Mouse (Mus musculus) ES-E14 (cell line): Measurements from ENCODE around the gene Prkcb. TPM values are rescaled to one million over a fixed set of nuclear protein-coding genes. Genes with fewer than 3 reads are reported as not detected.

Experiments
- DNase-seq: peaks from one replicate; pipeline ENCODE4 v3.0.0-alpha.2; 2013; ENCODE audit warnings: low read depth, low spot score
- H3K27ac ChIP-seq: 2 replicates; pipeline ENCODE4 v1.5.1; 2012; ENCODE audit warnings: low read depth, mild to moderate bottlenecking, low read length, moderate library complexity, mixed read lengths; ENCODE audit not compliant: poor library complexity, insufficient read depth, severe bottlenecking
- H3K36me3 ChIP-seq: 2 replicates; pipeline ENCODE4 v1.6.1; 2012; ENCODE audit warnings: mild to moderate bottlenecking, low read length, moderate library complexity, mixed read lengths; ENCODE audit not compliant: control insufficient read depth, poor library complexity, insufficient read depth, severe bottlenecking
- H3K4me1 ChIP-seq, 2 experiments: fragments of 150-350 bp in 1 of 2; sonication (generic) in 1 of 2; 2 replicates each; pipeline ENCODE4 v1.6.1; 2012; ENCODE audit warnings: low read length in 2 of 2, mild to moderate bottlenecking in 1 of 2, mixed read lengths in 1 of 2; ENCODE audit not compliant: control insufficient read depth in 2 of 2, insufficient read depth in 2 of 2, poor library complexity in 1 of 2
- H3K4me3 ChIP-seq, 2 experiments: fragments of 150-350 bp in 1 of 2; sonication (generic) in 1 of 2; 2 replicates each; pipeline ENCODE4 v1.5.1; 2012; ENCODE audit warnings: low read length in 2 of 2, low read depth in 1 of 2, mild to moderate bottlenecking in 1 of 2, mixed read lengths in 1 of 2; ENCODE audit not compliant: insufficient read depth in 1 of 2, poor library complexity in 1 of 2, severe bottlenecking in 1 of 2
- H3K9ac ChIP-seq: 2 replicates; pipeline ENCODE4 v1.6.1; 2012; ENCODE audit warnings: low read depth, mild to moderate bottlenecking, low read length, mixed read lengths; ENCODE audit not compliant: poor library complexity, insufficient read depth, severe bottlenecking
- H3K9me3 ChIP-seq: fragments of 150-350 bp; sonication (generic); 2 replicates; pipeline ENCODE4 v1.6.1; 2012; ENCODE audit warnings: low read depth, mild to moderate bottlenecking, low read length; ENCODE audit not compliant: control insufficient read depth, insufficient read depth
- CHD2 ChIP-seq: IDR thresholded peaks from 2 replicates; pipeline ENCODE4 v1.6.1; 2014; ENCODE audit warnings: mild to moderate bottlenecking, low read depth, low read length, inconsistent platforms
- HCFC1 ChIP-seq: IDR thresholded peaks from 2 replicates; pipeline ENCODE4 v1.6.1; 2012; ENCODE audit warnings: low read length, inconsistent platforms, borderline replicate concordance; ENCODE audit not compliant: insufficient read depth
- MAFK ChIP-seq: IDR thresholded peaks from 2 replicates; pipeline ENCODE4 v1.6.1; 2014; ENCODE audit warnings: mild to moderate bottlenecking, low read depth, low read length, inconsistent platforms; ENCODE audit not compliant: insufficient read depth
- ZC3H11A ChIP-seq: IDR thresholded peaks from 2 replicates; pipeline ENCODE4 v1.6.1; 2012; ENCODE audit warnings: low read depth, mild to moderate bottlenecking, inconsistent platforms, low read length, borderline replicate concordance
- ZNF384 ChIP-seq: IDR thresholded peaks from 2 replicates; pipeline ENCODE4 v1.6.1; 2012; ENCODE audit warnings: low read depth, low read length, inconsistent platforms
- in situ Hi-C, 2 experiments: fragments of 600-800 bp; cut with MboI; formaldehyde crosslinking; loops; one replicate each; pipeline ENCODE4 v1.15.1; 2025; ENCODE audit warnings: low sequenced_read_pairs in 2 of 2, inconsistent platforms in 1 of 2; ENCODE audit not compliant: unreplicated experiment in 2 of 2
- total RNA-seq: library from RNA; depleted of rRNA; stranded (reverse); fragments of 300-350 nt; gene quantifications from 2 replicates; pipeline ENCODE4 v1.2.3, GENCODE M21; 2012

Gene Prkcb
- total RNA-seq, 1 experiment, result 6.1 TPM

GRCm38 (mm10) chr7:122310726-122311018 is 22.1 kb downstream of the Prkcb start:
- DNase-seq, result no peak
- no peaks in the 10 kb centered on the region for H3K4me1 ChIP-seq
- H3K36me3 ChIP-seq, result no peaks in the 10 kb centered on the region
- no peak for TF ChIP-seq ZNF384
- no peak for TF ChIP-seq CHD2
- no peak for TF ChIP-seq ZC3H11A
- TF ChIP-seq MAFK, result no peak
- TF ChIP-seq HCFC1, result no peak
- in situ Hi-C loops, result no loop called here
- H3K9ac ChIP-seq, result no peak overlapping the region
- no peaks in the 10 kb centered on the region for H3K9me3 ChIP-seq
- no peak overlapping the region for H3K27ac ChIP-seq
- H3K4me3 ChIP-seq, result no peak overlapping the region

- Histone ChIP-seq H3K9me3 (no peaks in the 10 kb centered on the region), H3K36me3 (no peaks in the 10 kb centered on the region), H3K27ac (no peak overlapping the region), H3K9ac (no peak overlapping the region), H3K4me1 (no peaks in the 10 kb centered on the region), H3K4me3 (no peak overlapping the region)
- in situ Hi-C loops, result no loop called here
- no peak for DNase-seq
- TF ChIP-seq CHD2 (no peak), MAFK (no peak), ZNF384 (no peak), ZC3H11A (no peak), HCFC1 (no peak)
These were observed 25.3 kb downstream of the Prkcb start for GRCm38 (mm10) chr7:122313690-122314477.

DNA sequence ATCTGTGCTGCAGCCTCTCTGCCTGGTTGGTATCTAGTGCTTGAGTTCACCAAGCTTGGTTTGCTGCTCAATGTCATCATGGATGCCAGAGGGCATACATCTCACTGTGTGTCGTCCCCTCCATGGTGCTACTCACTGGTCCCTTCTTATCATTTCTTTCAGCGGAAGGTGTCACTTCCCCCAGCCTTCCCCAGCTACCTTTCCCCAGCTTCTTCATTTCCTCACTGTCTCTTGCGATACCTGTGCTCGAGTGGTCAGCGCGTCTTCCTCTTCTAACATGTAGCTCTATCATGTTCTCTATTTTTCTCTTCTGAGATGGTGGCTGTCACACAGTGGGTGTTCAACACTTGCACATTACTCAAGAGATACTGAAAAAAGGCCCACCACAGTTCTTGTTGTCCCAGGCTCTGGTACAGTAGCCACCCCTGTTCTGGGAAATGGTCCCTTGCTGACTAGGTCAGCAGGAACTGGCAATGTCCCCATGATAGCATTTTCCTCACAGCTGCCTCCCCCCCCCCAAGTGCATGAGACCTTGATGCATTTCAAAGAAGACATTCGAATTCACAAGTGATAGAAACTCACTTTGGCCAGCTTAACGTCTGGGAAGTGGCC is 27.3 kb downstream of the Prkcb start:
- Histone ChIP-seq H3K4me1 (no peaks in the 10 kb centered on the region), H3K9me3 (no peaks in the 10 kb centered on the region), H3K9ac (no peak overlapping the region), H3K4me3 (no peak overlapping the region), H3K36me3 (no peaks in the 10 kb centered on the region), H3K27ac (no peak overlapping the region)
- in situ Hi-C loops, result no loop called here
- TF ChIP-seq CHD2, result no peak
- TF ChIP-seq HCFC1, result no peak
- TF ChIP-seq MAFK, result no peak
- TF ChIP-seq ZNF384, result no peak
- TF ChIP-seq ZC3H11A, result no peak
- DNase-seq, result no peak

DNA sequence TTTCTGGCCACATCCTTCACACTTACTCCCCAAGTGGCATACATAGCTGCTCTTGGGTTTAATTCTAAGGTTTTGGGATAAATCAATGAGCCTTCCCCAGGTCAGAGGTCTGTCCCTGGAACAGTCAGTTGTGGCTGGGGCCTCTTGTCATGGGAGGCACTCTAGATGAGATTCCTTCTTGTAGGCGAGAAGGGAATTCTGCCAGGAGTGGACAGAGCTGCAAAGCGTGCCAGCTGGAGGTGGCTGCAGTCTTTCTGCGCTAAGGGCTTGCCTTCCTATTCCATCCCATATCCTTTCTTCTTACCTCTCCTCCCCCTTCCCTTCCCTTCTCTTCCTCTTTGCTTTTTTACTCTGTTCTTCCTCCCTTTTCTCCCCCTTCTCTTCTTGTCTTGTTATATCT is 28.1 kb downstream of the Prkcb start:
- Histone ChIP-seq H3K4me3 (no peak overlapping the region), H3K4me1 (no peaks in the 10 kb centered on the region), H3K9ac (no peak overlapping the region), H3K27ac (no peak overlapping the region), H3K36me3 (no peaks in the 10 kb centered on the region), H3K9me3 (no peaks in the 10 kb centered on the region)
- TF ChIP-seq CHD2, result no peak
- TF ChIP-seq HCFC1, result no peak
- TF ChIP-seq MAFK, result no peak
- TF ChIP-seq ZNF384, result no peak
- no peak for TF ChIP-seq ZC3H11A
- in situ Hi-C loops, result no loop called here
- DNase-seq, result no peak
